Mouse (Mus musculus): ENCODE results near the gene Xpo1. TPM values are rescaled to one million over a fixed set of nuclear protein-coding genes. Genes with fewer than 3 reads are reported as not detected.
"Not testable (repeated sequence)": the region's sequence is repeated elsewhere in the genome, so short reads cannot be mapped to it uniquely, and the experiment has no call there.

The Xpo1 gene
- total RNA-seq, 4 experiments from 2014 or later, result 52.4 to 58.9 (median 57.1) TPM

DNA sequence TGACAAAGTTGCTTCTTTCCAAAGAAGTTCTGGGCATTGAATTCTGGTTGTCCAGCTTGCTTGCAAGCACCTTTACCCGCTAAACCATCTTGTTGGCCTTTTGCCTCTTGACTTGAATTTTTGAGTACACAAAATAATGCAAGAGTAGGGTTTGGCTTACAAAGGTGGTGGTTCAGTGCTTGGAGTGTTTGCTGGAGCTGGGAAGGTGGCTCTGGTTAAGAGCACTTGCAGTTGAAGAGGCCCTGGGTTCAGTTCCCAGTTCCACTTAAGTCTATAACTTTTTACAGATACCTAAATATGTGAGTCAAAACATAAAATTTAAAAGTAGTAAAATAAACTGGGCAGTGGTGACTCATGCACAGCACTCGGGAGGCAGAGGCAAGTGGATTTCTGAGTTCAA lies 42.5 kb downstream of the Xpo1 start:
- no peak for DNase-seq (ENCODE audit: low spot score in 2 of 2)

DNA sequence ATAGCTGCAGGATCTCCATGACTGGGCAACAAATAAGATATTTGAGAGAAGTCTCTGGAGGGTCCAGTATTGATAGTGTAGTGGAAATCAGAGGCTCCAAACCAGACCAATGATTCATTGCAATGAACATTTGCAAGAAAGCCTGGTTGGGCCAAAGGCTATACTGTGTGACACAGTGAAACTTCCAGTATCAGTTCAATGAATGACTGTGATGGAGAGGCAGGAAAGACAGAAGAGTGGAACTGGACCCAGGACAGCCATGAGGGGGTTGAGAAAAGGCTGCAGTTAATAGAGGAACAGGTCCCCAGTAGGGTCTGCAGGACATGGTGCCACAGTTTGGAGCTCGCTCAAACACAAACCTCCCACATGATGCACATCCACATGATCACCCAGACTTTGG lies 44.1 kb downstream of the Xpo1 start:
- DNase-seq (ENCODE audit: low spot score in 2 of 2), result no peak

DNA sequence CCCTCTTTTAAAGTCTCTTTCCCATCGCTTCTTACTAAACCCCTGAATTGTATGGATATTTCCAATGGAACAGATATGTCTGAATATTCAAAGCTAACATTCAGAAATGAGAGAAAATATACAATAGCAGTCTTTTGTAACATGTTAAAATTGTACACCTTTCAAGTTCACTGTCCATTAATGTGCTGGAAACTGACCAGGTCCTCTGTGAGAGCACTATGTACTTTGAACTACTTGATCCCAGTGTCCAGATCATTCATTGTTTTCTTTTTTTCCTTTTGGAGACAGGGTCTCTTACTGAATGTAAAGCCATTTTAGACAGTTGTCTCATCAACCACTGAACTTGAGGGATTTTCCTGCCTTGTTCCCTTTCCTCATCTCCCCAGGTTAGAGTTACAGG lies 47.3 kb downstream of the Xpo1 start:
- no peak for DNase-seq (ENCODE audit: low spot score in 2 of 2)

DNA sequence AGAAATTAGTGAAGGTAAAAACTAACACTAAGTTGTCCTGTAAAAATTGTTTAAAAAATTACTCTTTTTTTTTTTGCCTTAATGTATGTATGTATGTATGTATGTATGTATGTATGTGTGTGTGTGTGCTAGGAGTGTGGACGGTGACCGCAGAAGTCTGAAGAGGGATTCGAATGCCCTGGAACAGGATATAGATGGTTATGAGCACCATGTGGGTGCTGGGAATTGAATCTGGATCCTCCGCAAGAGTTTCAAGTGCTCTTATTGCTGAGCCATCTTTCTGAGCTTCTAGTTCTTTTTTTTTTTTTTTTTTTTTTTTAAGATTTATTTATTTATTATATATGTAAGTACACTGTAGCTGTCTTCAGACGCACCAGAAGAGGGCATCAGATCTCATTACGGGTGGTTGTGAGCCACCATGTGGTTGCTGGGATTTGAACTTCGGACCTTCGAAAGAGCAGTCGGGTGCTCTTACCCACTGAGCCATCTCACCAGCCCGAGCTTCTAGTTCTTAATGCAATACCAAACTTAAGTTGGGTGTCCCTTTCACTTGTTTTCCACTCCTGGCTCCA lies 49.3 kb downstream of the Xpo1 start:
- not testable (repeated sequence) for DNase-seq (ENCODE audit: low spot score in 2 of 2)

DNA sequence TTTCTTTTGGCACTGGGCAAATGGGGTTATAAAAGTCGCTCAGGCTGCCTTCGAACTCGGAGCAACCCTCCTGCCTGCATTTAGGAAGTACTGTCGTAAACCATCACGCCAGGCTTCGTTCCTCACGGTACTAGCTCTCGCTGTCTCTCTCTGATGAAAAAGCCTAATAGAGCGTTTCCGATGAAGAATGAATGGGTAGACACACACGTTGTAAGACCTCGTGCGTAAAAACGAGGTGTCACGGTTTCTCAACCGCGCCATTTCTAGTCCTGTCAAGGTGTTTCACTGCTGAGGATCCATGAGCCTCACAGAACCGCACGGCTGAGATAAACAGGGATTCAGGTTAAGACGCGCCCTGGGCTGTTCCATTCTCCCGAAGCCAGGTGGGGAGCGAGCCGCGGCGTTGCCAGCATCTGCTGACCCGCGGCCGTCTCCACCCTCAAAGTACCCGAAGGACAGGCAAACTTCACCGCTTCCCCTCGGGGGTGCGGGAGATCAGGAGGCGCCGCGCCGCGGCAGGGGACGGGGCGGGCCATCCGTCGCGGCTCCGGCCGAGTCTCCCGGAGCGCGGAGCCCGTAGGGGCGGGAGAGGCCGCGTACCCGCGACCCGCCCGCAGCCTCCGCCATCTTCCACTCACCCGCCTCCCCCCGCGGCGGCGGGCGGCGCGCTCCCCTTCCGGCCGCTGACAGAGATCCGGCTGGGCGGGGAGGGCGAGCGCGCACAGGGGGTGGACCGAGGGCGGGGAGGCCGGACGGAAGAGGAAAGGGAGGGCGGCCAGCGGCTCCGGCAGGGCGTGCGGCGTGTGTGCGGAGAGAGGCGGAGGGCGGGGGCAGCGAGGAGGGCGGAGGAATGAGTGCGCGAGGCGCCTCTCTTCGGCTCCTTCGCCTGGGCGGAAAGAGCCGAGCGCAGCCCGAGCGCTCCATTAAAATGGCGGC lies 50.1 kb downstream of the Xpo1 start:
- DNase-seq (ENCODE audit: low spot score in 2 of 2), result peak; percentile 81 to 95

DNA sequence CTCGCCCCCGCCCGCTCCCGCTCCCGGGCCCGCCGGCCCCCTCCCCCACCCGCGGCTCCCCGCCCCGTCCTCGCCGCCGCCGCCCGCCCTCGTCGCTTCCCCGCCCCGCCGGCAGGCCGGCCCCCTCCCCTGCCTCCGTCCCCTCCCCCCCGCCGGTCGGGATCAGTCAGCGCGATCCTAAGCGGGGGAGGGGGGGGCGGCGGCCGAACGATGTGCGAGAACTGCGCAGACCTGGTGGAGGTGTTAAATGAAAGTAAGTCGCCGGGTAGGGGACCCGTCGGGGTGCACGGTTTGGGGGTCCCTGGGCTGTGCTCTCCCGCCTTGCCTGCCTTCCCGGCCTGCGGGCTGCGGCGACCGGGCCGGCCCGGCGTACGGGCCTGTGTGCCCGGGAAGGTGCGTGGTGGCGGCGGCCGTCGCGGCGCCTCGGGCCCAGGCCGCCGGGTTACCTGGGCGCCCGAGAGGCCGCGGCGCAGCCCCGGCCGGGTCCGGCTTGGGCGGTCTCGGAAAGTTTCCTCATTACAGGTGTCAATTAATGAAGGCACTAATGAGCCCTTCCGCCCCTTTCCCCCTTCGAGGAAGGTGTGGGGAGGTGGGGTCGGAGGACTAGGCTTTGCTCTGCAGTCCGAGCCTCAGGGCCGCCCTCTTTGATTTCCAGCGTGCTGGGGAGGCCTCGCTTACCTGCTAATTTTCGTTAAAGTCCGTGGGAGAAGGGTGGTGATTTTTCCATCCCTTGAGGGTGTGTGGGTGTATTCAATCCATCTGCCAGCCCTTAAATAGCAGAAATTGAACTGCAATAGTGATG lies 51.1 kb downstream of the Xpo1 start, which contains the start of gene Usp34:
TSS of gene Usp34 (plus strand) at position 132 of the 802 bp plus-strand sequence.
- DNase-seq (ENCODE audit: low spot score in 2 of 2), result peak; percentile 23 to 57

DNA sequence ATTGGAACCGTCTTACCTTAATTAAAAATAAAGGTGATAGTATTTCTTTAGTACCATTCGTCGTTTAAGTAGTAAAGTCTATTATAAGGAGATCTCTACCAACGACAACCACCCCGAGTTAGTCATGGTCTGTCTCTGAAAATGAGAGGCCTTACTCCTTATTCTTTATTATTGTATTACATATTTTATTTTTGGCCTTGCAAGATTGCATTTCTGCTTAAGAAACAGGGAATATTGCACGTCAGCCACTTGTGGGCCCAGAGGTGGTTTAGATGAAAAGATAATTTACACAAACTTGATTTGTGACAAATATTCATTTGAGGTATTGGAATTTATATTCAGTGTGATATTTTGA lies 51.7 kb downstream of the Xpo1 start:
- DNase-seq (ENCODE audit: low spot score in 2 of 2), result no peak

DNA sequence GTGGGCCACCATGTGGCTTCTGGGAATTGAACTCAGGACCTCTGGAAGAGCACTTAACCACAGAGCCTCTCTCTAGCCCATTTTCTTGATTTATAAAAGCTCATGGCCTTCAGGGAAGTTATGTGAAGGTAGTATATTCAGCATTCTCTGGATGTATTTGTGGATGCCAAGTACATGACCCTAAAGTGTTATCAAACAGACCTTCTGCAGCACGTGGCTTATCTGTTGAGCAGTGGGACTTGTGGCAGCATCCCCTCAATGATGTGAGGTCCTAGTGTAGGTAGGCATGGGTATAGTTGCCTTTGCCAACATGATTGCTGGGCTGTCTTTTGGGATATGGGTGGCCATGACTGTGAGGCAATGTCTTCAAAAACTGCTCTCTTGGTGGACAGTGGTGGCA lies 57.7 kb downstream of the Xpo1 start:
- no peak for DNase-seq (ENCODE audit: low spot score in 2 of 2)

DNA sequence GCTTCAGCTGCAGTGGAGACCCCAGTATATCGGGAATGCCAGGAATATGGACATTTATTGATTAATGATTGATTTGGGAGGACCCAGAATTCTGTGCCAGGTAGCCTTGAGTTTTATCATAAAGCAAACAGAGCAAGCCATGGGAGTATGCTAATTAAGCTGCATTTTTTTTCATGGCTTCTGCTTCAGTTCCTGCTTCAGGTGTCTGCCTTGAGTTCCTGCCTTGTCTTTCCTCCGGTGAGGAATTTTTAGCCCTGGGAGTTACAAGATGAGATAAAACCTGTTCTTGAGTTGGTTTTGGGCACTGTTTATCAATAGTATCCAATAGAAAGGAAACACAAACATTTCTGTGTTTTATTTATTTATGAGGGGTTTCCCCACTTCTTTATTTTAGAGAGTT lies 73.6 kb downstream of the Xpo1 start:
- no peak for DNase-seq (ENCODE audit: low spot score in 2 of 2)

DNA sequence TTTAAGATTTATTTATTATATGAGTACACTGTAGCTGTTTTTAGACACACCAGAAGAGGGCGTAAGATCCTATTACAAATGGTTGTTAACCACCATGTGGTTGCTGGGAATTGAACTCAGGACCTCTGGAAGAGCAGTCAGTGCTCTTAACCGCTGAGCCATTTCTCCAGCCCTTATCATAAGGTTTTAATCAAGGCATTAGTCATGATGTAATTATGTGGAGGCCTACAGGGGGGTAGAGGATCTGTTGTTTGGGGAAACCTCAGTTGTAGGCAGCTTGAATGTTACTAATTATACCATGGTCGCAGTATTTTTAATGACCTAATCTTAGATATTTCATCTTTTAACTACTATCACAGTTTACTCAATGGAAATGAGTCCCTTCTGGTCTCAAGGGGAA lies 76.3 kb downstream of the Xpo1 start:
- no peak for DNase-seq (ENCODE audit: low spot score in 2 of 2)

DNA sequence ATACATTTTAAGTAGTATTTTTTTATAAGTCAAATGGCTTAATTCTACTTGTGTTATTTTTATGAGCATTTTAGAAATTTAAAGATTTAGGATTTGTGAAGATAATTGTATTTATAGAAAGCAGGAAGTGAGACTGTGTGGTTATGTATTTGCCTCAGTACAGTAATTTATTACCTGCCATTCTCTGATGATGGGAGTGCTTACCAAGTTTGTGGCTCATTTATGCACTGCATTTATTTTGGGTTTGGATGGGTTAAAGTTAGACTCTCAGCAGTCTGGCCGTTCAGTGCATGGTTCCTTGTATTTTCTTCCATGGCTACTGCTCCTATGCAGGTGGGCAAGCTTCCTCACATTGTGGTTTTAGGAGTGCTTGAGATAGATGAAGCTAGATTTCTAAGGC lies 79.3 kb downstream of the Xpo1 start:
- DNase-seq (ENCODE audit: low spot score in 2 of 2), result no peak

Other genes with a start within 250 kb of the Xpo1 start
- gene Fam161a, start 248.5 kb upstream of the Xpo1 start, total RNA-seq (2022), result 1 to 10 TPM; 3.9 to 6.6 (median 5.2) TPM
- 100 to 1,000 TPM in 2 of 4 experiments, 10 to 100 TPM in 2; 78.6 to 110 (median 94.6) TPM for gene Usp34, start 50.9 kb downstream of the Xpo1 start, total RNA-seq (2022)
- 10 to 100 TPM; 29.9 to 42.2 (median 35.0) TPM for gene Ahsa2, start 242.0 kb downstream of the Xpo1 start, total RNA-seq (2022)